Mouse (Mus musculus) right cerebral cortex, postnatal 10 days (tissue): ENCODE results near the gene Olfr1044.
"Not testable (repeated sequence)": the region's sequence is repeated elsewhere in the genome, so short reads cannot be mapped to it uniquely, and the experiment has no call there.

ENCODE experiments used
- DNase-seq, 2 experiments: peaks; one replicate each; pipeline ENCODE4 v3.0.0; 2021; ENCODE audit warnings: low spot score in 2 of 2

Gene Olfr1044

GRCm38 (mm10) chr2:86177720-86178119, at the start of gene Olfr1044:
Gene Olfr1044, minus strand, starts transcription at chr2:86177820.
- no peak for DNase-seq

DNA sequence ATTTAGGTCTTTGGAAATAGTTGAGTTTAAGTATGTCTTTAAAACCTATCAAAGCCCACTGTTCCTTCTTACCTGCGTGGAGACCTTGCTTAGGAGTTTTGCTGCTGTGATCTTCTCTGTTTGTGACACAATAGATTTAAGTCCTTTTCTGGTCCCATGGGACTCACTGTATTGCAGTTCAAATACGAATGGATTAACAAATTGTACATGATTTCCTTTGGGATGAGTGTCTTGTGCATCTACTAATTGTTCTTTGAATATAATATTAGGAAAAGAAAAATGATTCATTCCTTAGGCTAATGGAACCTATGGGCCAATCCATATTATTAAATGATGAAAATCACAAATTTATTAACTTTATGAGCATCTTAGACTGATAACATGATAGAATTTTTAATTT, 41.6 kb upstream of the Olfr1044 start, which contains the start of gene Olfr1046:
Gene Olfr1046 (minus strand): TSS at position 101 of the 400 bp plus-strand sequence.
- no peak for DNase-seq

DNA sequence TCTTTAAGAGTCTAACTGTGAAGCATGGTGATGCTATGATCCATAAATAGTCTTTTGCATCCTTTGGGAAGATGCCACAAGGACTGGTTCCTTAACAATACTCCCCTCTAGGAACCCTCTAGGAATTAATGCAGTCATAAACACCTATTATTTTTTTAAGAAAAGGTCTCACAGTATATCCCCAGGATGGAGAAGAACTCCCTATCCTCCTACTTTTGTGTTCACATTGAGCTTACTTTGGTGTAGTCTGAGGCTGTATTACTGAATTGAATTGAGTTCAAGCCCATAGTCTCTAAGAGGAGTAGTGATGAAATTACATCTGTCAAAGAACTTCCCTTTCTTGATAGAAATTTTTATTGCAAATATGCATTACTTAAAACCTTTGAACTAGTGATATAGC, 25.3 kb upstream of the Olfr1044 start, which contains the start of gene Olfr1045:
Gene Olfr1045 (minus strand): TSS at position 101 of the 400 bp plus-strand sequence.
- DNase-seq: no peak

- DNase-seq: no peak
These were observed 18.2 kb upstream of the Olfr1044 start for GRCm38 (mm10) chr2:86195863-86196262.

GRCm38 (mm10) chr2:86185583-86185982, 8.0 kb upstream of the Olfr1044 start, which contains the start of gene Olfr52:
Gene Olfr52, minus strand, starts transcription at chr2:86185683.
- DNase-seq: no peak

DNA sequence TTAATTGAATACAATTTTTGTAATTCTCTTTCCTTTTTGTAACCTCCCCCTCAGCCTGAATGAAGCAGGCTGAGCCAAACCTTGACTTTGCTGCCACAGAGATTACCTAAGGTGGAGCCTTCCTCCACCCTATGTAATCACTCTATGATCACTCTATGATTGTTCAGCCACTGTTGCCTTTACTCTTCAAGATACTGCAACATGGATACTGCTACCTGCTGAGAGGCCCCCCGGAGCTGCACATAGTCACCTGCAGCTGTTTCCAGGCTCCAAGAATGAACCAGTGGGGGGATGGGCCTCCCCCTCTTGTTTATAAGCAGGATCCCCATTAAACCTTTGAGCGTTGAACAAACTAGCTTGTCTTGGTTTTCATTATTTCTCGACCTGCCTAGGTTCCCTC, 2.3 kb upstream of the Olfr1044 start:
- no peak for DNase-seq

DNA sequence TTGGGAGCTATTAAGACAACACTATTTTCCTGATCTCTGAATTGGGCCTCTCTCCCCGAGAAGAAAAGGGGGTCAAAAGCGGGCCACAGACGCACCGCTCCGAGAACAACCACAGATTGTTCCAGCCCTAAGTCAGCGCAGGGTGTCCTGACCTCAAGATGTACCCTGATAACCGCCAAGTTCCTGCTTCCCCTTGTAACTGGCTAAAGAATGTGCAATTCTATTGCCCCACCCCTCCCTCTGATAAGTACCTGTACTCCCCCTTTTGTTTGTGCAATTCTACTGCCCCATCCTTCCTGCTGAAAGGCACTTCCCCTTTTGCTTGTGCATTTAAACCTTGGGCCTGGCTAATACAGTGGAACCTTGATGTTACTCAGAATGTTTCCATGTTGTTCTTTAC, 2.2 kb downstream of the Olfr1044 start:
- DNase-seq: not testable (repeated sequence)

DNA sequence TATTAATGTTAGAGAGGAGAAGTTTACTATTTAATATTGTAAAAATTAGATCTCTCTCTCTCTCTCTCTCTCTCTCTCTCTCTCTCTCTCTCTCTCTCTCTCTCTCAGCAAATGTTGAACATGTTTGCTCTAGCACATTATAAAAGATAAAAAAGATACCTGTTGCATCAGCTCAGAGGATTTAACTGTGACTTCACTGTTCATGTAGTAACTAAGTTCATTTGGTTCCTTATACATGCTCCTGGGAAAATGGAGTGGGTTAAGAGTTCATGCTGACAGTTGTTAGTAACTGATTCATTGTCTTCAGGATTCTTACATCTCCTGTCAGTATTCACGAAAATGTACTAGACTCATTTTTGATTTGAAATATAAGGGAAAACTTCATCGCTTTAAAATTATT, 10.2 kb downstream of the Olfr1044 start, which contains the start of gene Olfr1043:
Gene Olfr1043 (minus strand): TSS at position 101 of the 400 bp plus-strand sequence.
- no peak for DNase-seq

DNA sequence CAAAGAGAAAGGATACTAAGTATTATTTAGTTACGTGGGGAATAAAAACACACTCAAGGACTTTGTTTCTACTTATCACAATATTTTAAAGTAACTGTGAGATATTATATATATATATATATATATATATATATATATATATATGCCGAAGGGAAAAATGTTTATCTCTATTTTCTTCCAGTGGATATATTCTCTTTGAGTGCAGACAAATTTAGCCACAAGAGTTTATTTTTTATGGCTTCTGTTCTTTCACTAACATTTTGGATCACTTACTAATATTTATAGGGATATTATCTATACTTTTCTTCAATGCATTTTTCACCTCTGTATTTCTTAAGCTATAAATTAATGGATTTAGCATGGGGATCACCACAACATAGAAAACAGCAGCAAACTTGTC, 15.9 kb downstream of the Olfr1044 start, which contains the start of gene Olfr1042:
Gene Olfr1042 (minus strand): TSS at position 101 of the 400 bp plus-strand sequence.
- DNase-seq: no peak

DNA sequence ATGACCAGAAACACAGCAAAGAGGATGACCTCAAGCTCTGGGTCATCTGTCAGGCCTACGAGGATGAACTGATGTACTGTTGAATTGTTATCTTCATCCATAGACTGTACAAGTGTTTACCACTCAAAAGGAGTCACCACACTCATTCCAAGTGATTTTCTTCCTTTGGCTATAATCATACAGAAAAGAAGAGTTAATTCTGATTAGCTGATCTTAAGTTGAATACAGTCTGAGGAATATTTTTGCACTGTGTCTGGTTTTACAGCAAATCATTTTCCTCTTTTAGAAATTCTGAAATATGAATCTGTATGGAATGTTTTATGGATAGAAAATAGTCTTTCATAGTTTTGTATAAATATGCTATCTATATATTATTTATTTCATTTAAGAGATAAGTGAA, 31.0 kb downstream of the Olfr1044 start, which contains the start of gene Olfr1040:
Gene Olfr1040 (minus strand): TSS at position 101 of the 400 bp plus-strand sequence.
- no peak for DNase-seq

- DNase-seq: no peak
These were observed 41.8 kb downstream of the Olfr1044 start, which contains the start of gene Olfr1039 for GRCm38 (mm10) chr2:86135828-86136227. Gene Olfr1039, minus strand, starts transcription at chr2:86135928.
